Mouse (Mus musculus): ENCODE results near the gene Agxt. TPM values are rescaled to one million over a fixed set of nuclear protein-coding genes. Genes with fewer than 3 reads are reported as not detected.

Agxt gene
- polyA plus RNA-seq, 1 experiment from 2014 or later, result not detected

DNA sequence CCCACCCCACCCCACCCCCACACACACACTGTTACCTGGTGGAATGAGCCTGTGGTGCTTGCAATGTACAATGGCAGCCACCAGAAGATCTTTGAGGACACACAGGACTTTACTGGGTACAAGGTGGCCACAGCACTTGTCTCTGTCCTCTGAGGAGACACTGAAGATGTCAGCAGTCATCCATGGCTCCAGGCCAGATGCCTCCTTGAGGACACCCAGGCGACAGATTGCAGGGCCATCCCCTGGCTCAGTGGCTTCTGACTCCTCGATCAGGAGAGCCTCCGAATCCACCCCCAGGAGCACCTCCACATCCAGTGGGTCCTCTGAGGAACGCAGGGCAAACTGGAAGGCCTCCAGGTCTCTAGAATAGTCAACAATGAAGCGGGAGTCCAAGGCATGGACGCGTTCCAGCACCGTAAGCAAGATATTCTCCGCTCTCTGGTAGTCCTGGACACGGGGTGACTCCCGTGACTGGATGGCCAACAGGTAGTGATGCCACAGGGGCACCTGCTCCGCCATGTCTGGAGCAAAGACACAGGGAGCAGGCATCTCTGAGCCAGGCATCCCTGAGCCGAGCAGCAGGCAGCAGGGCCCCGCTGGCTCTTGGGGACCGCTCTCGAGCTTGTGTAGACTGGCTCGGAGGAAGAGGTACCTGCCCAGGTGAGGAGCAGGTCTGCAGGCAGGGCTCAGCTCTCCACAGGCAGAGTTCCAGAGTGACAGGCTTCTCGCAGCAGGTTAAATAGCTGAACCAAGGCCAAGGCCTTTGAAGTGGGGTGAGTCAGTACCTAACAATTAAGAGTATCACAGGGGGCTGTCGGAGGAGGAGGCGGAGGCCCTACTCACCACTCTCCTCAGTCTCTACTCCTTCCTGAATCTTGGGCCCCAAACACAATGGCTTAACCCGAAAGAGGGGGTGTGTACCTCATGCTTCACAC, 24.8 kb downstream of the Agxt start:
- no peaks in the 10 kb centered on the region for H3K27me3 ChIP-seq (replicated peaks; ENCODE audit: control insufficient read depth, insufficient read depth, low read length)
- H3K4me1 ChIP-seq (replicated peaks; ENCODE audit: control insufficient read depth, insufficient read depth, low read length), result no peaks in the 10 kb centered on the region; the same call in 1 of the 2 replicates
- no peak overlapping the region for H3K4me3 ChIP-seq (ENCODE audit: low read depth, low read length)
- H3K9ac ChIP-seq (ENCODE audit: low read length), result no peak overlapping the region
- H3K36me3 ChIP-seq (ENCODE audit: control insufficient read depth, insufficient read depth, low read length), result no peaks in the 10 kb centered on the region
- H3K27ac ChIP-seq (ENCODE audit: low read depth), result no peak overlapping the region
- ATAC-seq (replicated peaks; ENCODE audit: low FRiP score, low TSS enrichment, low read depth) (peak; percentile 34; the same call in 1 of the 2 replicates), DNase-seq (ENCODE audit: low spot score) (no peak)
- 0 out of 2 replicates have a peak overlapping the region, but pooled peaks have one; percentile 6 for H3K4me2 ChIP-seq (ENCODE audit: low read length)
- 81% methylated on average over 21 of the region's 21 CpGs for WGBS
- H3K9me3 ChIP-seq (ENCODE audit: control insufficient read depth, low read length), result no peaks in the 10 kb centered on the region

DNA sequence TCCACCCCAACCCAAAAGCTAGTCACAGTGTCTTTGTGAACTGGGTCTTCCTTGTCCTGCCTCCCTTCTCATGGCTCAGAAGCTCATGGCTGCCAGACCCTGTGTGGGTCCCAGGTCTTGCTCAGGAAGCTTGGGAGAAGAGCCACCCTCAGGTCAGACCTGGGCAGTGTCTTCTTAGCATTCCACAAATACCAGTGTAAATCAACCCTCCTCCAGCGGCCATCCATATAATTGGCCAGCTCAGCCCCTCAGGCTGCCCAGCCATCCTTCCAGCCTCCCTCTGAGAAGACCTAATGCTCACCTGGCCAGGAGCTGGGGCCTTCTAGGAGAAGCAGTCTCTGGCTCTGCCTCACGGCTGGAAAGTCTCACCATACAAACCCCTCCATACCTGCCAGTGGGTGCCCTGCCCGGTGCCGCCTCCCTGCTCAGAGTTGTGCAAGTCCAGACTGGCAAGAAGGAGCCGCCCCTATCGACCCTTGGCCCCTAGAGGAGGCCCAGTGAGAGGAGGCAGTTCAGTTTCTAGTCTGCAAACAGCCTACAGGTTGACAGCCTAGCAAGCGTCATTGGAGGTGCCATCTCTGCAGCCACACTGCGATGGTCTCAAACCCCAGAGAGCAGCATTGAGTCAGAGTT, 25.6 kb downstream of the Agxt start, which contains the start of gene 2310007B03Rik:
2310007B03Rik (minus strand) TSS at position 448 of the 633 bp plus-strand sequence.
- Histone ChIP-seq H3K27ac (ENCODE audit: low read depth) (no peak within 1 kb of the TSS), H3K4me1 (replicated peaks; ENCODE audit: control insufficient read depth, insufficient read depth, low read length) (no peaks in the 10 kb centered on the region; the same call in 1 of the 2 replicates), H3K4me2 (ENCODE audit: low read length) (0 out of 2 replicates have a peak within 1 kb of the TSS, but pooled peaks have one; percentile 6), H3K27me3 (replicated peaks; ENCODE audit: control insufficient read depth, insufficient read depth, low read length) (no peaks in the 10 kb centered on the region), H3K9me3 (ENCODE audit: control insufficient read depth, low read length) (no peaks in the 10 kb centered on the region), H3K36me3 (ENCODE audit: control insufficient read depth, insufficient read depth, low read length) (no peaks in the 10 kb centered on the region), H3K9ac (ENCODE audit: low read length) (no peak within 1 kb of the TSS), H3K4me3 (ENCODE audit: low read depth, low read length) (no peak within 1 kb of the TSS)
- DNase-seq (ENCODE audit: low spot score) (peak; percentile 67), ATAC-seq (replicated peaks; ENCODE audit: low FRiP score, low TSS enrichment, low read depth) (peak; percentile 61)
- 49% methylated on average over 8 of the region's 8 CpGs for WGBS

DNA sequence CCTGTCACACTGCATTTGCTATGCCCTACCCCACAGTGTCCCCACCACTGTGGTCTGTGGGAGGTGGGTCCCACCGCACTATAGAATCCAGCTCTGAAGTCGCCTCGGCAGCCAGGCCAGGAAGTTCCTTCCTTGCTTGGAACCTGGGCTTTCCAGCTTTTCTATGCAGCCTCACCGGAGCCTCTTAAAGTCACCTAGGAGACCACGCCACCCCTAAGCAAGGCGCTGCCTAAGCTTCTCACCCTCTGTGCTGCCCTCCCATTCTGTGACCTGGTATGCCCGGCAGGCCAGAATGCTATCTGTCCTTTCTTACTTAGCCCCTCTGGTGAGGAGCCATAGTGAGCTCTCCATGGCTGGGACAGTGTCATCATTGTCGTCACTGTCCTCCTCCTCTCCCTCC, 26.3 kb downstream of the Agxt start:
- Histone ChIP-seq H3K4me2 (ENCODE audit: low read length) (no peak overlapping the region), H3K9me3 (ENCODE audit: control insufficient read depth, low read length) (no peaks in the 10 kb centered on the region), H3K36me3 (ENCODE audit: control insufficient read depth, insufficient read depth, low read length) (no peaks in the 10 kb centered on the region), H3K4me1 (replicated peaks; ENCODE audit: control insufficient read depth, insufficient read depth, low read length) (no peaks in the 10 kb centered on the region; the same call in 1 of the 2 replicates), H3K4me3 (ENCODE audit: low read depth, low read length) (no peak overlapping the region), H3K27me3 (replicated peaks; ENCODE audit: control insufficient read depth, insufficient read depth, low read length) (no peaks in the 10 kb centered on the region), H3K9ac (ENCODE audit: low read length) (no peak overlapping the region), H3K27ac (ENCODE audit: low read depth) (no peak overlapping the region)
- DNase-seq (ENCODE audit: low spot score) (no peak), ATAC-seq (replicated peaks; ENCODE audit: low FRiP score, low TSS enrichment, low read depth) (no peak)
- WGBS, result 71% methylated on average over 8 of the region's 8 CpGs

DNA sequence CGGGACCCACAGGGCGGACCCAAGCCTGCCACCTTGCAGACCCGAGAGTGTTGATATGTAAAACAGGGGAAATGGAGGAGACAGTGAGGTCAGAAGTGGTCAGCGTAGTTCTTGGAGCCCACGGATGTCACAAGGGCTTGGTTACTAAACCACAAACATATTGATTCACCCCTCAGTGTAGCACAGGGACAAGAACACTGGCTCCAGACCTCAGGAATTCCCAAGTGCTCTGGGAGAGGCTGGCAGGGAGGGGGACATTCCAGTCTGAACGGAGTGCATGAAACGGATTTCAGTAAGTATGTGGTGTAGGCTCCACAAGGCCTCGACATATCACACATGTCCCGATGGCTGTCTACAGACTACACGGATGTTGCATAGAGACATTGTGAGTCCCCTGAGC, 26.9 kb downstream of the Agxt start:
- no peak for DNase-seq (ENCODE audit: low spot score)
- 74% methylated on average over 10 of the region's 10 CpGs for WGBS

DNA sequence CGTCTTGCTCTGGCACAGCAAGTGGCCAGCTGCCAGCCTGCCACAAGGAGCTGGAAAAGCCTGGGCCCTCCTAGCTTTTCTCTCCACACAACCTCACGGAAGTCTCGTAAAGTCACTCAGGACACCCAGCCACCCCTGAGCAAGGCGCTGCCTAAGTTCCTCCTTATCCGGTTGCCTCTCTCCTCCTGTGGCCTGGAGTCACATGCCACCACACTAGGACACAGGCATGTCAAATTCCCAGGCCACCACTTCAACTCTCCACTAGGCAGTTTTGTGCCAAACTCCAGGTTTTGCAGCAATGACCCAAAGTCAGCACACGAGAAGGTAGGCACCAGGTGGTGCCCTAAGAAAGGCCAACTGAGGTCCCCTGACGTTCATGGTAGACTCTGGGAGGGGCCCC, 27.5 kb downstream of the Agxt start:
- no peaks in the 10 kb centered on the region for H3K27me3 ChIP-seq (replicated peaks; ENCODE audit: control insufficient read depth, insufficient read depth, low read length)
- no peak overlapping the region for H3K4me2 ChIP-seq (ENCODE audit: low read length)
- H3K9ac ChIP-seq (ENCODE audit: low read length), result no peak overlapping the region
- no peak for DNase-seq (ENCODE audit: low spot score)
- H3K36me3 ChIP-seq (ENCODE audit: control insufficient read depth, insufficient read depth, low read length), result no peaks in the 10 kb centered on the region
- H3K4me1 ChIP-seq (replicated peaks; ENCODE audit: control insufficient read depth, insufficient read depth, low read length), result no peaks in the 10 kb centered on the region; the same call in 1 of the 2 replicates
- ATAC-seq (replicated peaks; ENCODE audit: low FRiP score, low TSS enrichment, low read depth), result no peak
- H3K9me3 ChIP-seq (ENCODE audit: control insufficient read depth, low read length), result no peaks in the 10 kb centered on the region
- WGBS, result 84% methylated on average over 7 of the region's 7 CpGs
- no peak overlapping the region for H3K4me3 ChIP-seq (ENCODE audit: low read depth, low read length)
- H3K27ac ChIP-seq (ENCODE audit: low read depth), result no peak overlapping the region

More for the DNA sequence above, 26.9 kb downstream of the Agxt start:
- Histone ChIP-seq H3K4me1 (replicated peaks; ENCODE audit: control insufficient read depth, insufficient read depth, low read length) (no peaks in the 10 kb centered on the region; the same call in 1 of the 2 replicates), H3K9me3 (ENCODE audit: control insufficient read depth, low read length) (no peaks in the 10 kb centered on the region), H3K4me2 (ENCODE audit: low read length) (no peak overlapping the region), H3K9ac (ENCODE audit: low read length) (no peak overlapping the region), H3K36me3 (ENCODE audit: control insufficient read depth, insufficient read depth, low read length) (no peaks in the 10 kb centered on the region), H3K4me3 (ENCODE audit: low read depth, low read length) (no peak overlapping the region), H3K27ac (ENCODE audit: low read depth) (no peak overlapping the region), H3K27me3 (replicated peaks; ENCODE audit: control insufficient read depth, insufficient read depth, low read length) (no peaks in the 10 kb centered on the region)
- ATAC-seq (replicated peaks; ENCODE audit: low FRiP score, low TSS enrichment, low read depth), result no peak

DNA sequence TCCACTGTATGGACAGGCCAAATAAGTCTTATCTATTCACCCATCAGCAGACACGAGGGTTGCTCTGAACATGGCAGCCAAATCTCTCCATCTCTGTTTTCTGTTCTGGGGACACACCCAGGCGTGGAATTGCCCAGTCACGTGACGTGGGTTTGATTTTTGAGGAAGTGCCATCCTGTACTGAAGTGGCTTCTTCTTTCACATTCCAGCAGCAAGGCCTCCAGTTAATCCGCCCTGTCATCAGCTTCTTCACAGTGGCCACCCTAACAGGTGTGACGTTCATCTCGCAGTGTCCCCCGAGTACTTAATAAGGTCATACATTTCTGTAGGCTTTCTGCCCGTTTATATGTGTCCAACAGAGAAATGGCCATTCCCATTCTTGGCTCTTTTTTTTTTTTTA, 30.4 kb downstream of the Agxt start:
- 76% methylated on average over 9 of the region's 9 CpGs for WGBS
- no peak for ATAC-seq (replicated peaks; ENCODE audit: low FRiP score, low TSS enrichment, low read depth)
- no peaks in the 10 kb centered on the region for H3K36me3 ChIP-seq (ENCODE audit: control insufficient read depth, insufficient read depth, low read length)

DNA sequence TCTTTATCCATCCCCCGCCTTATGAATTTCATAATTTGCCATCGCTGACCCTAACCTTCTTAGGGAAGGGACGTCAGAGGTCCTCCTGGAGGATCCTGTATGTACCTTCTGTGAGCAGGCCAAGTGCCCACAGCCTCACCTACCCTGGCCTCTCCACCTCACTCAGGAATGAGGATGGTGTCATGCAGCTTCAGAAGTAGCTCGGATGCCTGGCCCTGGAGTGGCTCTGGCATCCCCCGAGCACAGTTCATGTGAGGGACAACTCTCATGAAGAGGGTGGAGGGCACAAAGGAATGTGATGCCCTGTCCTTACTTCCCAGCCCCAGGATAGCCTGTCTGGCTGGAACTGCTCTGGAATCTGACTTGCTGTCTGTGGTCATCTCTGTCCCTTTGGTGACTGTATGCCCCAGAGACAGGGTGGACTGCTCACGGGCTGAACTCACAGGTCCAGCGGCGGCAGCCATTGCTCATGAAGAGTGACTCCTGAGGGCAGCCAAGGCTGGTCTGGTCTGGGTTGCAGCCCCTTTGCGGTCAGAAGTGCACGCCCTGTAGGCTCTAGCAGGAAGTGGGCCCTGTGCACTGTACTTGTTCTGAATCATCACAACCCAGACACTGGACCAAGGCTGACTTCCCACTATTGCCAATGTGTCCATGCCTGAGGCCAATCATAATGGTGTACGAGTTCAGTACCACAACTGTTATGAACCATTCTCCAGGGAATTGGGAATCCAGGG, 31.5 kb downstream of the Agxt start:
- 84% methylated on average over 11 of the region's 11 CpGs for WGBS
- DNase-seq (ENCODE audit: low spot score) (no peak), ATAC-seq (replicated peaks; ENCODE audit: low FRiP score, low TSS enrichment, low read depth) (no peak)
- no peak overlapping the region for H3K27ac ChIP-seq (ENCODE audit: low read depth)
- no peak overlapping the region for H3K4me2 ChIP-seq (ENCODE audit: low read length)
- no peaks in the 10 kb centered on the region for H3K9me3 ChIP-seq (ENCODE audit: control insufficient read depth, low read length)
- H3K27me3 ChIP-seq (replicated peaks; ENCODE audit: control insufficient read depth, insufficient read depth, low read length), result no peaks in the 10 kb centered on the region
- no peaks in the 10 kb centered on the region for H3K36me3 ChIP-seq (ENCODE audit: control insufficient read depth, insufficient read depth, low read length)
- no peaks in the 10 kb centered on the region for H3K4me1 ChIP-seq (replicated peaks; ENCODE audit: control insufficient read depth, insufficient read depth, low read length)
- no peak overlapping the region for H3K4me3 ChIP-seq (ENCODE audit: low read depth, low read length)
- no peak overlapping the region for H3K9ac ChIP-seq (ENCODE audit: low read length)

More for the DNA sequence above, 30.4 kb downstream of the Agxt start:
- H3K4me1 ChIP-seq (replicated peaks; ENCODE audit: control insufficient read depth, insufficient read depth, low read length), result no peaks in the 10 kb centered on the region; the same call in 1 of the 2 replicates
- DNase-seq (ENCODE audit: low spot score), result no peak
- H3K27ac ChIP-seq (ENCODE audit: low read depth), result no peak overlapping the region
- H3K4me3 ChIP-seq (ENCODE audit: low read depth, low read length), result no peak overlapping the region
- H3K9ac ChIP-seq (ENCODE audit: low read length), result no peak overlapping the region
- H3K4me2 ChIP-seq (ENCODE audit: low read length), result no peak overlapping the region
- no peaks in the 10 kb centered on the region for H3K27me3 ChIP-seq (replicated peaks; ENCODE audit: control insufficient read depth, insufficient read depth, low read length)
- H3K9me3 ChIP-seq (ENCODE audit: control insufficient read depth, low read length), result no peaks in the 10 kb centered on the region

DNA sequence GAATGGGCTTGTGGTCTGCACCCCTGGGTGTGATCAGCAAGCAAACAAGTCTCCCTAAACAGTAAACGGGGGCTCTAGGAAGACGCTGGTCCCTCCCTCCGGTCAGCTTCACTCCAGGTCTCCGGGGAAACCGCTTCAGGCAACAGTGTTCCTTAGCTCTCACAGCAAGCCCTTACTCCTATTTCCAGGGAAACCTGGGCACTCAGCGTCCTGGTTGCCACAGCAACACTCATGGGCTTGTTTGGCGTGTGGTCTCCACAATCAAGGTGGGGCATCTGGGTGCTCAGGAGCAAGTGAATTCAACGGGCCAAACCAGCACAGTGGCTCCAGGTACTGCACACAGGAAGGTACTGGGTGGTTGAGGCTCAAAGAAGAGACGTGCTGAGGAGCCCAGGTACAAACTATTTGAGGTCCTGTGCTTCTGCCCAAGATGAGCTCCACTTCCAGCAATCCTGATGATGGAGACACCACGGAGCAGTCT, 33.3 kb downstream of the Agxt start, which contains the start of gene Crocc2:
Crocc2 (plus strand) TSS at position 431 of the 481 bp plus-strand sequence.
- Histone ChIP-seq H3K4me2 (ENCODE audit: low read length) (no peak within 1 kb of the TSS), H3K27me3 (replicated peaks; ENCODE audit: control insufficient read depth, insufficient read depth, low read length) (no peaks in the 10 kb centered on the region), H3K9me3 (ENCODE audit: control insufficient read depth, low read length) (no peaks in the 10 kb centered on the region), H3K9ac (ENCODE audit: low read length) (no peak within 1 kb of the TSS), H3K4me1 (replicated peaks; ENCODE audit: control insufficient read depth, insufficient read depth, low read length) (no peaks in the 10 kb centered on the region), H3K36me3 (ENCODE audit: control insufficient read depth, insufficient read depth, low read length) (no peaks in the 10 kb centered on the region), H3K27ac (ENCODE audit: low read depth) (no peak within 1 kb of the TSS), H3K4me3 (ENCODE audit: low read depth, low read length) (no peak within 1 kb of the TSS)
- no peak for ATAC-seq (replicated peaks; ENCODE audit: low FRiP score, low TSS enrichment, low read depth)
- DNase-seq (ENCODE audit: low spot score), result no peak
- WGBS, result 34% methylated on average over 10 of the region's 10 CpGs

Measured in intestine, embryonic 14.5 days (tissue).